Mouse (Mus musculus) heart, postnatal 0 days (tissue): ENCODE results near the gene Olfr441.
"Not testable (repeated sequence)": the region's sequence is repeated elsewhere in the genome, so short reads cannot be mapped to it uniquely, and the experiment has no call there.

ENCODE experiments used
- CTCF ChIP-seq: IDR thresholded peaks from 2 replicates; pipeline ENCODE4 v1.5.1; 2016; ENCODE audit warnings: antibody characterized with exemption, control low read depth, low read depth
- EP300 ChIP-seq: IDR thresholded peaks from 2 replicates; pipeline ENCODE4 v1.6.1; 2016; ENCODE audit warnings: antibody characterized with exemption, low read depth

DNA sequence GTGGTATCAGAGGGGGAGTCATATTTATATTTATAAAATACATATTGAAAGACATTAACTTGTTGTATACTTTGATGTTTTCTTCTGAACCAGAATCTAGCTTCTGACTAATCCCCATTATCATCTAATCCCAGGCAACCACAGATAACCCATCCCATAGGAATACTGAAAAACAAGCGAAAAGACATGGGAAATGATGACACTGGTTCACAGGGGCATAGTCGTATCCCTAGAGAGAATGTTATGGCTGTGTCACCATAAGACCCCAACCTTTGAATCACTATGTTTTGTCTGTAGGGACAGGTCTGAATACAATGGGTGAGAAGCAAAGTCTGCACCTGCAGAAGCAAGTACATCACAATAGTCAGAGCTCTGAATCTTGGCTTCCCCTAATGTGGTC lies 40.1 kb downstream of the Olfr441 start, which contains the start of gene Olfr237-ps1:
- not testable (repeated sequence) for TF ChIP-seq CTCF, EP300
